Mouse (Mus musculus): ENCODE data around the gene Glud1. TPM values are rescaled to one million over a fixed set of nuclear protein-coding genes. Genes with fewer than 3 reads are reported as not detected.

Gene Glud1
- polyA plus RNA-seq, 1 experiment from 2014 or later, result 86.0 TPM

- DNase-seq (ENCODE audit: low spot score), result no peak
- H3K4me3 ChIP-seq (ENCODE audit: low read depth, low read length), result no peak overlapping the region
- 74% methylated on average over 6 of the region's 6 CpGs for WGBS
- no peak for ATAC-seq (ENCODE audit: low FRiP score)
- H3K27ac ChIP-seq (ENCODE audit: low read depth, low read length), result no peak overlapping the region
- H3K9ac ChIP-seq (ENCODE audit: low read depth, low read length), result no peak overlapping the region
- H3K9me3 ChIP-seq (ENCODE audit: control insufficient read depth, low read length), result no peaks in the 10 kb centered on the region
- no peaks in the 10 kb centered on the region for H3K4me1 ChIP-seq (replicated peaks; ENCODE audit: control insufficient read depth, insufficient read depth, low read length)
- H3K4me2 ChIP-seq (replicated peaks; ENCODE audit: low read depth, low read length), result no peak overlapping the region
- H3K27me3 ChIP-seq (ENCODE audit: control insufficient read depth, insufficient read depth, low read length), result no peaks in the 10 kb centered on the region
- H3K36me3 ChIP-seq (ENCODE audit: control insufficient read depth, insufficient read depth, low read length), result no peaks in the 10 kb centered on the region
Measured at GRCm38 (mm10) chr14:34352523-34352922, 42.0 kb downstream of the Glud1 start.

GRCm38 (mm10) chr14:34353326-34353725 is 42.8 kb downstream of the Glud1 start:
- H3K27ac ChIP-seq (ENCODE audit: low read depth, low read length), result no peak overlapping the region
- H3K36me3 ChIP-seq (ENCODE audit: control insufficient read depth, insufficient read depth, low read length), result no peaks in the 10 kb centered on the region
- ATAC-seq (ENCODE audit: low FRiP score), result no peak
- H3K27me3 ChIP-seq (ENCODE audit: control insufficient read depth, insufficient read depth, low read length), result no peaks in the 10 kb centered on the region
- no peak for DNase-seq (ENCODE audit: low spot score)
- WGBS, result 96% methylated on average over 3 of the region's 3 CpGs
- H3K4me2 ChIP-seq (replicated peaks; ENCODE audit: low read depth, low read length), result no peak overlapping the region
- H3K4me3 ChIP-seq (ENCODE audit: low read depth, low read length), result no peak overlapping the region
- no peak overlapping the region for H3K9ac ChIP-seq (ENCODE audit: low read depth, low read length)
- no peaks in the 10 kb centered on the region for H3K4me1 ChIP-seq (replicated peaks; ENCODE audit: control insufficient read depth, insufficient read depth, low read length)
- no peaks in the 10 kb centered on the region for H3K9me3 ChIP-seq (ENCODE audit: control insufficient read depth, low read length)

DNA sequence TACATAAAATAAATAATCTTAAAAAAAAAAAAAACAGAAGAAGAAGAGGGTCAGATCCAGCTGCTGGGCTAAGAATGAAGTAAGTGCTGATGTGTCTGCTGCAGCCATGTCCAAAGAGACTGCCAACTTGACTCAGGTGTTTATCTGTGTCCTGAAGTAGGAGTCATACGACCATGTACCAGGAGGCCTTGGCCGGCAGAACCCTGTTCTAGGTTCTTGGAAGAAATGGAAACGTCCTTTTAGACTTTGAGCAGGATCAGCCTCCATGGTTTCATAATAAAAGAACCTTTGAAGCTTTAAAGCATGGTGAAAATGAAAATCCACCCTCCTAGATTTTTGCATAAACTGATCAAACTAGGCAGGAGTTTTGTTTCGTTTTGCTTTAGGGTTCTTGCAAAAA is 43.9 kb downstream of the Glud1 start:
- H3K27ac ChIP-seq (ENCODE audit: low read depth, low read length), result no peak overlapping the region
- no peaks in the 10 kb centered on the region for H3K36me3 ChIP-seq (ENCODE audit: control insufficient read depth, insufficient read depth, low read length)
- ATAC-seq (ENCODE audit: low FRiP score) (no peak), DNase-seq (ENCODE audit: low spot score) (no peak)
- no peaks in the 10 kb centered on the region for H3K4me1 ChIP-seq (replicated peaks; ENCODE audit: control insufficient read depth, insufficient read depth, low read length)
- no peaks in the 10 kb centered on the region for H3K9me3 ChIP-seq (ENCODE audit: control insufficient read depth, low read length)
- no peak overlapping the region for H3K4me2 ChIP-seq (replicated peaks; ENCODE audit: low read depth, low read length)
- no peak overlapping the region for H3K4me3 ChIP-seq (ENCODE audit: low read depth, low read length)
- no peak overlapping the region for H3K9ac ChIP-seq (ENCODE audit: low read depth, low read length)
- 85% methylated on average over 4 of the region's 4 CpGs for WGBS
- H3K27me3 ChIP-seq (ENCODE audit: control insufficient read depth, insufficient read depth, low read length), result no peaks in the 10 kb centered on the region

GRCm38 (mm10) chr14:34355301-34355700 is 44.8 kb downstream of the Glud1 start, which contains the start of gene Fam25c:
Gene Fam25c, minus strand, starts transcription at chr14:34355433.
- Histone ChIP-seq H3K36me3 (ENCODE audit: control insufficient read depth, insufficient read depth, low read length) (no peaks in the 10 kb centered on the region), H3K27me3 (ENCODE audit: control insufficient read depth, insufficient read depth, low read length) (no peaks in the 10 kb centered on the region), H3K9me3 (ENCODE audit: control insufficient read depth, low read length) (no peaks in the 10 kb centered on the region), H3K4me2 (replicated peaks; ENCODE audit: low read depth, low read length) (no peak within 1 kb of the TSS), H3K4me1 (replicated peaks; ENCODE audit: control insufficient read depth, insufficient read depth, low read length) (no peaks in the 10 kb centered on the region), H3K4me3 (ENCODE audit: low read depth, low read length) (no peak within 1 kb of the TSS), H3K9ac (ENCODE audit: low read depth, low read length) (no peak within 1 kb of the TSS), H3K27ac (ENCODE audit: low read depth, low read length) (no peak within 1 kb of the TSS)
- no peak for ATAC-seq (ENCODE audit: low FRiP score)
- DNase-seq (ENCODE audit: low spot score), result no peak
- 80% methylated on average over 6 of the region's 6 CpGs for WGBS

DNA sequence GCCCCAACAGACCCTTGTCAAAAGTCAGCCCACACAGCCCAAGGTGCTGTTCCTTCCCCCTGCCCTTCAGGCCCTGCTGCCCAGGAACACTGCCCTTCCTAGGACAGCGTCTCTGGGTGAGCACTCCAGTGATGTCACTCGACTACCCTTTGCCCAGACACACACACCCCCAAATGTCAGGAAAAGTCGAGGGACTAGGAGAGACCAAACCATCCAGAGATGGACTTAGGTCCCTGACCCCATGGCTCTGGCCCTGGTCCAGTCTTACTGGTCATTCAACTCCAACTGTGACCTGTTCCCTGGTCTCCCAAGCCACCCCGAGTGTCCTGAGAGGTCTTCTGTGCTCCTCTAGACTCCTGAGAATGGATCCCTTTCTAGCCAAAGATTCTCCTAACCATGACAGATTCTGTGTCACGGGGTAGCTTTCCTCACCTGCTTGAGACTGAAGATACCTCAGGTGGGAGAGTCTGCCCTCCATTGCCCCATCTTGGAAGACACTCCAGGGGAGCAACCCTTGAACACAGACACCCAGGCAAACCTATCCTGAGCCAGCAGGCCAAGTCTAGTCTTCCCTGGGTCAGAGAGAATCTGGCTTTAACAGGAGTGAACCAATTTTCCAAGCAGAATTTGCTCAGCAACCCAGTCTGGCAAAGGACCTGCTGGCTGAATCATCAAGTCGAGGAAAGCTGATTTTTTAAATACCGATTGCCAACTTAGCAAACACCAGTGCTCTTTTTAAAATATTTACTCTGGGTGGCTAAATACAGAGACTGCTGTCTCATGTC is 47.3 kb downstream of the Glud1 start:
- 86% methylated on average over 7 of the region's 7 CpGs for WGBS
- no peak overlapping the region for H3K27ac ChIP-seq (ENCODE audit: low read depth, low read length)
- H3K36me3 ChIP-seq (ENCODE audit: control insufficient read depth, insufficient read depth, low read length), result no peaks in the 10 kb centered on the region
- H3K4me3 ChIP-seq (ENCODE audit: low read depth, low read length), result no peak overlapping the region
- ATAC-seq (ENCODE audit: low FRiP score), result no peak
- H3K4me1 ChIP-seq (replicated peaks; ENCODE audit: control insufficient read depth, insufficient read depth, low read length), result no peaks in the 10 kb centered on the region
- no peak for DNase-seq (ENCODE audit: low spot score)
- no peak overlapping the region for H3K9ac ChIP-seq (ENCODE audit: low read depth, low read length)
- no peaks in the 10 kb centered on the region; the same call in 1 of the 2 replicates for H3K27me3 ChIP-seq (ENCODE audit: control insufficient read depth, insufficient read depth, low read length)
- no peaks in the 10 kb centered on the region for H3K9me3 ChIP-seq (ENCODE audit: control insufficient read depth, low read length)
- no peak overlapping the region for H3K4me2 ChIP-seq (replicated peaks; ENCODE audit: low read depth, low read length)

DNA sequence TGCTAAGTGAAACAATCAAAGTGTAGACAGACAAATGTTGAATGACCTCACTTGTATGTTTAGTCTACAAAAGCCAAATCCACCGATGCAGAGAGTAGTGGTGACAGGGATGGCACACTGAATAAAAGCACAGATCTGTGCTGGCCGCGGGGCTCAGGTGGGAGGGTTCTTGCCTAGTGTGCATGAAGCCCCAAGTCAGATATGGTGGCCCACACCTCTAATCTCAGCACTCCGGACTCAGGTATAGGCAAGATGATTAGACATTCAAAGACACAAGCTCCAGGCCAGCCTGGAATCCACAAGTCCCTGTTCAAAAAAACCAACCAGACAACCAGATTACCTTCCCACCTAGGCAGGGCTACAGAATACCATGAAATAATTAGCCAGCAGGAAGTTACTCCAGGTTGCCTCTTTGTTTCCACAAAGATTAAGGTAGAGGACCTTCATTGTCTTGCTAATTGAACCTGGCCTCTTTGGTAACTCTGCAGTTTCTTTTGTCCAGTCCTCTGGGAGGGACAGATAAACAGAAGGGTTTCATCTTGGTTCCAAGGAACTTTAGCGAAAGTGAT is 49.2 kb downstream of the Glud1 start:
- no peak overlapping the region for H3K4me3 ChIP-seq (ENCODE audit: low read depth, low read length)
- DNase-seq (ENCODE audit: low spot score) (no peak), ATAC-seq (ENCODE audit: low FRiP score) (no peak)
- H3K27me3 ChIP-seq (ENCODE audit: control insufficient read depth, insufficient read depth, low read length), result no peaks in the 10 kb centered on the region; the same call in 1 of the 2 replicates
- no peak overlapping the region for H3K9ac ChIP-seq (ENCODE audit: low read depth, low read length)
- H3K36me3 ChIP-seq (ENCODE audit: control insufficient read depth, insufficient read depth, low read length), result no peaks in the 10 kb centered on the region
- no peak overlapping the region for H3K27ac ChIP-seq (ENCODE audit: low read depth, low read length)
- WGBS, result 42% methylated on average over 5 of the region's 5 CpGs
- no peaks in the 10 kb centered on the region for H3K9me3 ChIP-seq (ENCODE audit: control insufficient read depth, low read length)
- H3K4me2 ChIP-seq (replicated peaks; ENCODE audit: low read depth, low read length), result no peak overlapping the region
- no peaks in the 10 kb centered on the region for H3K4me1 ChIP-seq (replicated peaks; ENCODE audit: control insufficient read depth, insufficient read depth, low read length)

- no peak for ATAC-seq (ENCODE audit: low FRiP score)
- Histone ChIP-seq H3K27ac (ENCODE audit: low read depth, low read length) (no peak overlapping the region), H3K4me2 (replicated peaks; ENCODE audit: low read depth, low read length) (no peak overlapping the region), H3K4me3 (ENCODE audit: low read depth, low read length) (no peak overlapping the region), H3K36me3 (ENCODE audit: control insufficient read depth, insufficient read depth, low read length) (no peaks in the 10 kb centered on the region), H3K9ac (ENCODE audit: low read depth, low read length) (no peak overlapping the region), H3K4me1 (replicated peaks; ENCODE audit: control insufficient read depth, insufficient read depth, low read length) (no peaks in the 10 kb centered on the region), H3K27me3 (ENCODE audit: control insufficient read depth, insufficient read depth, low read length) (no peaks in the 10 kb centered on the region; the same call in 1 of the 2 replicates), H3K9me3 (ENCODE audit: control insufficient read depth, low read length) (no peaks in the 10 kb centered on the region)
- DNase-seq (ENCODE audit: low spot score), result no peak
- WGBS, result 45% methylated on average over 6 of the region's 6 CpGs
Measured at GRCm38 (mm10) chr14:34360251-34360650, 49.7 kb downstream of the Glud1 start.

DNA sequence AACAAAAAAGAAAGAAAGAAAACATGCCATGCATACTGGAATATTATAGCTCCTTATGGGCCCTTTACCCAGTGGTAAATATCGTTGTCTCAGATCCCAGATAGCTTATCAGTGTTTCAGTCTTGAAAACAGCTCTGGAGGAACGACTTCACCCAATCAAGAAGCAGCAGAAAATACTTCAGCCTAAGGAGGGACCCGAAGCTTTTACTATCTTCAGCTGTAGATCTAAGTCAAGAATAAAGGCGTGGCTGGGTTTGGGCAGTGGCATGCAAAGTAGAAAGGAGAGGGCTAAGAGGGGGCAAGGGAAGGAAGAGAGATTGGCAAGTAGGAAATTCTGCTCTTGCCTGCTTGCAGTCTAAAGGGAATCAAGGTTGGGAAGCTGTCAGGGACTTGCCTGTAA is 51.6 kb downstream of the Glud1 start:
- Histone ChIP-seq H3K27me3 (ENCODE audit: control insufficient read depth, insufficient read depth, low read length) (no peaks in the 10 kb centered on the region; the same call in 1 of the 2 replicates), H3K4me1 (replicated peaks; ENCODE audit: control insufficient read depth, insufficient read depth, low read length) (no peaks in the 10 kb centered on the region), H3K27ac (ENCODE audit: low read depth, low read length) (no peak overlapping the region), H3K9ac (ENCODE audit: low read depth, low read length) (no peak overlapping the region), H3K4me2 (replicated peaks; ENCODE audit: low read depth, low read length) (no peak overlapping the region), H3K36me3 (ENCODE audit: control insufficient read depth, insufficient read depth, low read length) (no peaks in the 10 kb centered on the region), H3K9me3 (ENCODE audit: control insufficient read depth, low read length) (no peaks in the 10 kb centered on the region), H3K4me3 (ENCODE audit: low read depth, low read length) (no peak overlapping the region)
- DNase-seq (ENCODE audit: low spot score), result no peak
- WGBS, result 81% methylated on average over 4 of the region's 4 CpGs
- no peak for ATAC-seq (ENCODE audit: low FRiP score)

Measured in hindbrain, embryonic 11.5 days (tissue).